Mouse (Mus musculus): ENCODE results near the gene Rnf149.
"Not testable (repeated sequence)": the region's sequence is repeated elsewhere in the genome, so short reads cannot be mapped to it uniquely, and the experiment has no call there.

Rnf149 gene

GRCm38 (mm10) chr1:39577253-39577705 lies at the start of gene Rnf149:
TSS of gene Rnf149 (minus strand) at chr1:39577405.
- DNase-seq (ENCODE audit: low read depth) = peak; percentile 96

GRCm38 (mm10) chr1:39625491-39625890 lies 48.3 kb upstream of the Rnf149 start:
- DNase-seq (ENCODE audit: low read depth) = no peak

GRCm38 (mm10) chr1:39623729-39624128 lies 46.5 kb upstream of the Rnf149 start:
- no peak for DNase-seq (ENCODE audit: low read depth)

- DNase-seq (ENCODE audit: low read depth) = no peak
Measured at GRCm38 (mm10) chr1:39623106-39623505, 45.9 kb upstream of the Rnf149 start.

GRCm38 (mm10) chr1:39618524-39618923 lies 41.3 kb upstream of the Rnf149 start:
- no peak for DNase-seq (ENCODE audit: low read depth)

GRCm38 (mm10) chr1:39615526-39615925 lies 38.3 kb upstream of the Rnf149 start:
- DNase-seq (ENCODE audit: low read depth) = no peak

GRCm38 (mm10) chr1:39614462-39615279 lies 37.5 kb upstream of the Rnf149 start:
- peak; percentile 95 for DNase-seq (ENCODE audit: low read depth)

- no peak for DNase-seq (ENCODE audit: low read depth)
Measured at GRCm38 (mm10) chr1:39613061-39613460, 35.9 kb upstream of the Rnf149 start.

GRCm38 (mm10) chr1:39612491-39612890 lies 35.3 kb upstream of the Rnf149 start:
- DNase-seq (ENCODE audit: low read depth) = no peak

GRCm38 (mm10) chr1:39608534-39608933 lies 31.3 kb upstream of the Rnf149 start:
- DNase-seq (ENCODE audit: low read depth) = peak; percentile 65

- DNase-seq (ENCODE audit: low read depth) = peak; percentile 78
Measured at GRCm38 (mm10) chr1:39602477-39602876, 25.3 kb upstream of the Rnf149 start.

GRCm38 (mm10) chr1:39598726-39599125 lies 21.5 kb upstream of the Rnf149 start:
- no peak for DNase-seq (ENCODE audit: low read depth)

- DNase-seq (ENCODE audit: low read depth) = not testable (repeated sequence)
Measured at GRCm38 (mm10) chr1:39597135-39597534, 19.9 kb upstream of the Rnf149 start.

- DNase-seq (ENCODE audit: low read depth) = no peak
Measured at GRCm38 (mm10) chr1:39593836-39594235, 16.6 kb upstream of the Rnf149 start.

GRCm38 (mm10) chr1:39592090-39592489 lies 14.9 kb upstream of the Rnf149 start:
- no peak for DNase-seq (ENCODE audit: low read depth)

- not testable (repeated sequence) for DNase-seq (ENCODE audit: low read depth)
Measured at GRCm38 (mm10) chr1:39591557-39591956, 14.4 kb upstream of the Rnf149 start.

GRCm38 (mm10) chr1:39590193-39590592 lies 13.0 kb upstream of the Rnf149 start:
- peak; percentile 45 for DNase-seq (ENCODE audit: low read depth)

- no peak for DNase-seq (ENCODE audit: low read depth)
Measured at GRCm38 (mm10) chr1:39585416-39585815, 8.2 kb upstream of the Rnf149 start.

- DNase-seq (ENCODE audit: low read depth) = peak; percentile 18
Measured at GRCm38 (mm10) chr1:39583173-39583572, 6.0 kb upstream of the Rnf149 start.

GRCm38 (mm10) chr1:39581215-39581614 lies 4.0 kb upstream of the Rnf149 start:
- DNase-seq (ENCODE audit: low read depth) = no peak

- peak; percentile 93 for DNase-seq (ENCODE audit: low read depth)
Measured at GRCm38 (mm10) chr1:39579139-39579538, 1.9 kb upstream of the Rnf149 start.

GRCm38 (mm10) chr1:39578446-39578845 lies 1.2 kb upstream of the Rnf149 start:
- peak; percentile 87 for DNase-seq (ENCODE audit: low read depth)

GRCm38 (mm10) chr1:39576431-39577243 lies 568 bp downstream of the Rnf149 start:
- peak; percentile 55 for DNase-seq (ENCODE audit: low read depth)

Measured in 416B (cell line).